Mouse (Mus musculus): ENCODE measurements around the gene Snx25. TPM values are rescaled to one million over a fixed set of nuclear protein-coding genes. Genes with fewer than 3 reads are reported as not detected.
"Not testable (repeated sequence)": the region's sequence is repeated elsewhere in the genome, so short reads cannot be mapped to it uniquely, and the experiment has no call there.

Snx25 gene
- polyA plus RNA-seq, 1 experiment from 2014 or later = 4.2 TPM

GRCm38 (mm10) chr8:46119176-46119575 is 32.8 kb downstream of the Snx25 start:
- Histone ChIP-seq H3K9me3 (ENCODE audit: control insufficient read depth, low read length) (no peaks in the 10 kb centered on the region), H3K27me3 (ENCODE audit: control insufficient read depth, insufficient read depth, low read length) (no peaks in the 10 kb centered on the region), H3K4me2 (ENCODE audit: low read depth, low read length, severe bottlenecking) (no peak overlapping the region), H3K36me3 (ENCODE audit: control insufficient read depth, insufficient read depth, low read length) (no peaks in the 10 kb centered on the region), H3K4me3 (ENCODE audit: low read depth, low read length) (no peak overlapping the region), H3K27ac (ENCODE audit: low read depth, low read length) (no peak overlapping the region), H3K4me1 (replicated peaks; ENCODE audit: control insufficient read depth, insufficient read depth, low read length) (no peaks in the 10 kb centered on the region), H3K9ac (ENCODE audit: low read length) (no peak overlapping the region)
- DNase-seq (ENCODE audit: low spot score) (no peak), ATAC-seq (replicated peaks; ENCODE audit: low FRiP score) (no peak)
- 94% methylated on average over 3 of the region's 3 CpGs for WGBS

GRCm38 (mm10) chr8:46117172-46117571 is 34.8 kb downstream of the Snx25 start:
- Histone ChIP-seq H3K9ac (ENCODE audit: low read length) (no peak overlapping the region), H3K4me3 (ENCODE audit: low read depth, low read length) (no peak overlapping the region), H3K4me1 (replicated peaks; ENCODE audit: control insufficient read depth, insufficient read depth, low read length) (no peaks in the 10 kb centered on the region), H3K36me3 (ENCODE audit: control insufficient read depth, insufficient read depth, low read length) (no peaks in the 10 kb centered on the region), H3K4me2 (ENCODE audit: low read depth, low read length, severe bottlenecking) (no peak overlapping the region), H3K9me3 (ENCODE audit: control insufficient read depth, low read length) (no peaks in the 10 kb centered on the region), H3K27ac (ENCODE audit: low read depth, low read length) (no peak overlapping the region), H3K27me3 (ENCODE audit: control insufficient read depth, insufficient read depth, low read length) (no peaks in the 10 kb centered on the region)
- DNase-seq (ENCODE audit: low spot score) (no peak), ATAC-seq (replicated peaks; ENCODE audit: low FRiP score) (no peak)
- 89% methylated on average over 3 of the region's 3 CpGs for WGBS

GRCm38 (mm10) chr8:46113421-46114170 is 38.4 kb downstream of the Snx25 start:
- H3K4me1 ChIP-seq (replicated peaks; ENCODE audit: control insufficient read depth, insufficient read depth, low read length); H3K27ac ChIP-seq (ENCODE audit: low read depth, low read length); ATAC-seq (replicated peaks; ENCODE audit: low FRiP score); H3K9ac ChIP-seq (ENCODE audit: low read length); H3K36me3 ChIP-seq (ENCODE audit: control insufficient read depth, insufficient read depth, low read length); DNase-seq (ENCODE audit: low spot score); H3K4me3 ChIP-seq (ENCODE audit: low read depth, low read length); H3K9me3 ChIP-seq (ENCODE audit: control insufficient read depth, low read length); H3K4me2 ChIP-seq (ENCODE audit: low read depth, low read length, severe bottlenecking); H3K27me3 ChIP-seq (ENCODE audit: control insufficient read depth, insufficient read depth, low read length): not testable (repeated sequence)

GRCm38 (mm10) chr8:46107690-46108089 is 44.3 kb downstream of the Snx25 start:
- Histone ChIP-seq H3K27ac (ENCODE audit: low read depth, low read length) (no peak overlapping the region), H3K4me3 (ENCODE audit: low read depth, low read length) (no peak overlapping the region), H3K4me2 (ENCODE audit: low read depth, low read length, severe bottlenecking) (no peak overlapping the region), H3K9ac (ENCODE audit: low read length) (no peak overlapping the region), H3K4me1 (replicated peaks; ENCODE audit: control insufficient read depth, insufficient read depth, low read length) (no peaks in the 10 kb centered on the region), H3K36me3 (ENCODE audit: control insufficient read depth, insufficient read depth, low read length) (no peaks in the 10 kb centered on the region; the same call in 1 of the 2 replicates), H3K27me3 (ENCODE audit: control insufficient read depth, insufficient read depth, low read length) (no peaks in the 10 kb centered on the region), H3K9me3 (ENCODE audit: control insufficient read depth, low read length) (no peaks in the 10 kb centered on the region)
- DNase-seq (ENCODE audit: low spot score) (no peak), ATAC-seq (replicated peaks; ENCODE audit: low FRiP score) (no peak)

GRCm38 (mm10) chr8:46103434-46103833 is 48.5 kb downstream of the Snx25 start:
- no peak overlapping the region for H3K4me2 ChIP-seq (ENCODE audit: low read depth, low read length, severe bottlenecking)
- H3K27me3 ChIP-seq (ENCODE audit: control insufficient read depth, insufficient read depth, low read length) = no peaks in the 10 kb centered on the region
- no peaks in the 10 kb centered on the region for H3K4me1 ChIP-seq (replicated peaks; ENCODE audit: control insufficient read depth, insufficient read depth, low read length)
- ATAC-seq (replicated peaks; ENCODE audit: low FRiP score) (no peak), DNase-seq (ENCODE audit: low spot score) (no peak)
- H3K4me3 ChIP-seq (ENCODE audit: low read depth, low read length) = no peak overlapping the region
- H3K9me3 ChIP-seq (ENCODE audit: control insufficient read depth, low read length) = peaks cover 2% of the 10 kb centered on the region; the same call in 1 of the 2 replicates
- no peak overlapping the region for H3K9ac ChIP-seq (ENCODE audit: low read length)
- no peaks in the 10 kb centered on the region; the same call in 1 of the 2 replicates for H3K36me3 ChIP-seq (ENCODE audit: control insufficient read depth, insufficient read depth, low read length)
- 95% methylated on average over 11 of the region's 11 CpGs for WGBS
- no peak overlapping the region for H3K27ac ChIP-seq (ENCODE audit: low read depth, low read length)

- Histone ChIP-seq H3K27ac (ENCODE audit: low read depth, low read length) (no peak overlapping the region), H3K4me1 (replicated peaks; ENCODE audit: control insufficient read depth, insufficient read depth, low read length) (no peaks in the 10 kb centered on the region), H3K4me2 (ENCODE audit: low read depth, low read length, severe bottlenecking) (no peak overlapping the region), H3K36me3 (ENCODE audit: control insufficient read depth, insufficient read depth, low read length) (no peaks in the 10 kb centered on the region), H3K4me3 (ENCODE audit: low read depth, low read length) (no peak overlapping the region), H3K9me3 (ENCODE audit: control insufficient read depth, low read length) (no peaks in the 10 kb centered on the region), H3K27me3 (ENCODE audit: control insufficient read depth, insufficient read depth, low read length) (no peaks in the 10 kb centered on the region), H3K9ac (ENCODE audit: low read length) (no peak overlapping the region)
- WGBS = 87% methylated on average over 6 of the region's 6 CpGs
- no peak for DNase-seq (ENCODE audit: low spot score)
- ATAC-seq (replicated peaks; ENCODE audit: low FRiP score) = no peak
Observed at GRCm38 (mm10) chr8:46092667-46093360, 59.1 kb downstream of the Snx25 start.

GRCm38 (mm10) chr8:46083141-46083540 is 68.8 kb downstream of the Snx25 start:
- WGBS = 86% methylated on average over 5 of the region's 5 CpGs
- H3K9ac ChIP-seq (ENCODE audit: low read length) = no peak overlapping the region
- H3K9me3 ChIP-seq (ENCODE audit: control insufficient read depth, low read length) = no peaks in the 10 kb centered on the region
- no peak overlapping the region for H3K4me2 ChIP-seq (ENCODE audit: low read depth, low read length, severe bottlenecking)
- no peak overlapping the region for H3K4me3 ChIP-seq (ENCODE audit: low read depth, low read length)
- ATAC-seq (replicated peaks; ENCODE audit: low FRiP score) = no peak
- no peak for DNase-seq (ENCODE audit: low spot score)
- no peak overlapping the region for H3K27ac ChIP-seq (ENCODE audit: low read depth, low read length)
- H3K36me3 ChIP-seq (ENCODE audit: control insufficient read depth, insufficient read depth, low read length) = no peaks in the 10 kb centered on the region
- no peaks in the 10 kb centered on the region for H3K4me1 ChIP-seq (replicated peaks; ENCODE audit: control insufficient read depth, insufficient read depth, low read length)
- no peaks in the 10 kb centered on the region for H3K27me3 ChIP-seq (ENCODE audit: control insufficient read depth, insufficient read depth, low read length)

GRCm38 (mm10) chr8:46081030-46081429 is 70.9 kb downstream of the Snx25 start:
- no peaks in the 10 kb centered on the region for H3K9me3 ChIP-seq (ENCODE audit: control insufficient read depth, low read length)
- DNase-seq (ENCODE audit: low spot score) (no peak), ATAC-seq (replicated peaks; ENCODE audit: low FRiP score) (no peak)
- H3K27me3 ChIP-seq (ENCODE audit: control insufficient read depth, insufficient read depth, low read length) = no peaks in the 10 kb centered on the region
- 82% methylated on average over 2 of the region's 2 CpGs for WGBS
- H3K36me3 ChIP-seq (ENCODE audit: control insufficient read depth, insufficient read depth, low read length) = no peaks in the 10 kb centered on the region
- H3K9ac ChIP-seq (ENCODE audit: low read length) = no peak overlapping the region
- no peaks in the 10 kb centered on the region for H3K4me1 ChIP-seq (replicated peaks; ENCODE audit: control insufficient read depth, insufficient read depth, low read length)
- H3K27ac ChIP-seq (ENCODE audit: low read depth, low read length) = no peak overlapping the region
- H3K4me3 ChIP-seq (ENCODE audit: low read depth, low read length) = no peak overlapping the region
- no peak overlapping the region for H3K4me2 ChIP-seq (ENCODE audit: low read depth, low read length, severe bottlenecking)

- DNase-seq (ENCODE audit: low spot score) (no peak), ATAC-seq (replicated peaks; ENCODE audit: low FRiP score) (no peak)
- no peaks in the 10 kb centered on the region for H3K9me3 ChIP-seq (ENCODE audit: control insufficient read depth, low read length)
- no peak overlapping the region for H3K27ac ChIP-seq (ENCODE audit: low read depth, low read length)
- H3K36me3 ChIP-seq (ENCODE audit: control insufficient read depth, insufficient read depth, low read length) = no peaks in the 10 kb centered on the region
- 83% methylated on average over 6 of the region's 6 CpGs for WGBS
- H3K4me2 ChIP-seq (ENCODE audit: low read depth, low read length, severe bottlenecking) = no peak overlapping the region
- H3K4me1 ChIP-seq (replicated peaks; ENCODE audit: control insufficient read depth, insufficient read depth, low read length) = no peaks in the 10 kb centered on the region
- no peak overlapping the region for H3K4me3 ChIP-seq (ENCODE audit: low read depth, low read length)
- H3K9ac ChIP-seq (ENCODE audit: low read length) = no peak overlapping the region
- H3K27me3 ChIP-seq (ENCODE audit: control insufficient read depth, insufficient read depth, low read length) = no peaks in the 10 kb centered on the region
Observed at GRCm38 (mm10) chr8:46078866-46079265, 73.1 kb downstream of the Snx25 start.
